Comparison of ENCODE assay signal across 20 mouse cellular contexts in the genomic region with DNA sequence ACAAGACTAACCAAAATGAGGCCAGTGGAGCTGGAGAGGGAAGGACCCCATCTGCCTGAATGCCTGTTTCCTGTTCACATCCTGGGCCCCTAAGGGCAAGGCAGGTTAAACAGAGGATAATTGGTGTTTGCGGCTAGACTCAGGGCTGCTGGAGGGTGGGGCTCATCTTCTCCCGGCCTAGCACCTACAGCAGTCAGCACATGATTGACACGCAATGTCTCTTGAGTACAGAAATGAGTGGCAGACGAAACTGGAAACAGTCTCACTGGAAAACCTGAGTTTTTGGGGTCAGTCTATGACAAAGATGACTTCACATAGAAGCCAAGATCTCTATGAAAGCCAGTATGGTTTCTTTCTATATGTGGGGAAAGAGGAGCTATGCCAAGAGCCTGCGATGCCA.
A peak's percentile ranks its signal among the peaks of the same experiment; 100 is the strongest.
DNase-seq lines count a peak whose midpoint lies in the region; ATAC-seq and TF ChIP-seq lines count a peak whose summit lies in the region.
"Had no signal": no experiment of that assay in that cellular context is flagged by ENCODE, and none has a peak within 500 bp of the region (broad histone marks: within the 10 kb centered on the region; RNA-seq: fewer than 3 reads in every experiment).

No protein-coding gene starts in this region.

- TF ChIP-seq CTCF in heart, adult 2 months (IDR thresholded peaks at IDR 0.05) = no peak

- H3K9ac ChIP-seq in heart, embryonic 12.5 days = no peak overlapping the region
- H3K9ac ChIP-seq in heart, adult 2 months (ENCODE audit: low read depth, low read length) = no peak overlapping the region
- no peak overlapping the region for H3K9ac ChIP-seq in midbrain, embryonic 16.5 days (ENCODE audit: low read depth, low read length)
- H3K9ac ChIP-seq: embryonic facial prominence, embryonic 15.5 days; forebrain, embryonic 12.5 days; hindbrain, embryonic 14.5 days; liver, embryonic 13.5 days had no signal

- no peak for TF ChIP-seq EP300 in heart, adult 2 months (IDR thresholded peaks at IDR 0.05; ENCODE audit: insufficient read depth, low read depth, low read length)

- peaks cover 26% of the 10 kb centered on the region; the same call in 1 of the 2 replicates for H3K27me3 ChIP-seq in heart, embryonic 12.5 days (replicated peaks)
- H3K27me3 ChIP-seq in heart, adult 2 months (ENCODE audit: control insufficient read depth, insufficient read depth, low read length) = no peaks in the 10 kb centered on the region
- peaks cover 22% of the 10 kb centered on the region for H3K27me3 ChIP-seq in midbrain, embryonic 10.5 days (ENCODE audit: low read depth, poor library complexity, severe bottlenecking)
- no peaks in the 10 kb centered on the region for H3K27me3 ChIP-seq in midbrain, embryonic 16.5 days (ENCODE audit: control insufficient read depth, insufficient read depth, low read depth, low read length)
- H3K27me3 ChIP-seq in myocyte (ENCODE audit: control insufficient read depth, insufficient read depth, insufficient read length) = no peaks in the 10 kb centered on the region
- H3K27me3 ChIP-seq: embryonic facial prominence, embryonic 15.5 days; forebrain, embryonic 12.5 days; liver, embryonic 13.5 days had no signal

- DNase-seq in CD4-positive, CD25-positive, alpha-beta regulatory T cell, adult 2 months (ENCODE audit: low read depth, low spot score) = peak; percentile 34
- DNase-seq in heart, adult 2 months = no peak
- no peak for DNase-seq in midbrain, embryonic 10.5 days (ENCODE audit: low spot score)
- DNase-seq: kidney, adult 18-20 months; kidney, postnatal 36 days; layer of hippocampus, postnatal 36 days; left cerebral cortex, postnatal 4 days; liver, embryonic 13.5 days; lung, postnatal 4 days; midbrain, embryonic 14.5 days; spleen, adult 18-20 months had no signal

- H3K4me3 ChIP-seq in heart, embryonic 12.5 days = no peak overlapping the region
- no peak overlapping the region for H3K4me3 ChIP-seq in heart, adult 2 months
- no peak overlapping the region for H3K4me3 ChIP-seq in midbrain, embryonic 10.5 days
- no peak overlapping the region for H3K4me3 ChIP-seq in midbrain, embryonic 16.5 days (ENCODE audit: low read depth, low read length)
- no peak overlapping the region for H3K4me3 ChIP-seq in myocyte
- H3K4me3 ChIP-seq: embryonic facial prominence, embryonic 10.5 days; embryonic facial prominence, embryonic 15.5 days; forebrain, embryonic 12.5 days; liver, embryonic 13.5 days had no signal

- WGBS in heart, embryonic 12.5 days = 79% methylated on average over 5 of the region's 5 CpGs
- WGBS in heart, adult 2 months = 83% methylated on average over 5 of the region's 5 CpGs
- 88% methylated on average over 5 of the region's 5 CpGs for WGBS in midbrain, embryonic 10.5 days
- WGBS in midbrain, embryonic 16.5 days = 78% methylated on average over 5 of the region's 5 CpGs

- H3K79me2 ChIP-seq in heart, adult 2 months (replicated peaks; ENCODE audit: control insufficient read depth, insufficient read depth, low read length) = no peaks in the 10 kb centered on the region
- H3K79me2 ChIP-seq in myocyte (ENCODE audit: control insufficient read depth, insufficient read depth) = no peaks in the 10 kb centered on the region

- H3K36me3 ChIP-seq in heart, embryonic 12.5 days = no peaks in the 10 kb centered on the region
- no peaks in the 10 kb centered on the region for H3K36me3 ChIP-seq in heart, adult 2 months (ENCODE audit: control insufficient read depth, insufficient read depth, low read length)
- no peaks in the 10 kb centered on the region for H3K36me3 ChIP-seq in midbrain, embryonic 10.5 days
- no peaks in the 10 kb centered on the region for H3K36me3 ChIP-seq in midbrain, embryonic 16.5 days (ENCODE audit: control insufficient read depth, insufficient read depth, low read length)
- H3K36me3 ChIP-seq in myocyte (ENCODE audit: control insufficient read depth, insufficient read depth) = no peaks in the 10 kb centered on the region
- H3K36me3 ChIP-seq: embryonic facial prominence, embryonic 10.5 days; embryonic facial prominence, embryonic 15.5 days; forebrain, embryonic 12.5 days; liver, embryonic 13.5 days had no signal

- no peak overlapping the region for H3ac ChIP-seq in myocyte (ENCODE audit: control insufficient read depth, insufficient read length)

- H3K4me1 ChIP-seq in heart, embryonic 12.5 days (replicated peaks) = peaks cover 26% of the 10 kb centered on the region
- peaks cover 3% of the 10 kb centered on the region; the same call in 1 of the 2 replicates for H3K4me1 ChIP-seq in heart, adult 2 months (ENCODE audit: control insufficient read depth, insufficient read depth, low read length)
- peaks cover 49% of the 10 kb centered on the region for H3K4me1 ChIP-seq in midbrain, embryonic 10.5 days
- H3K4me1 ChIP-seq in midbrain, embryonic 16.5 days (ENCODE audit: control insufficient read depth, insufficient read depth, low read length) = peaks cover 23% of the 10 kb centered on the region

- no peak for TF ChIP-seq POLR2A in heart, adult 2 months (IDR thresholded peaks at IDR 0.05; ENCODE audit: insufficient read depth, low read depth, low read length)
- no peak for TF ChIP-seq POLR2A in myocyte (IDR thresholded peaks at IDR 0.05; ENCODE audit: insufficient read length, low read depth)

- H3K4me2 ChIP-seq in heart, embryonic 12.5 days = peak overlapping the region; percentile 67
- H3K4me2 ChIP-seq in midbrain, embryonic 16.5 days (ENCODE audit: low read length) = no peak overlapping the region
- H3K4me2 ChIP-seq in myocyte (ENCODE audit: low read depth) = peak overlapping the region; percentile 68
- H3K4me2 ChIP-seq: forebrain, embryonic 12.5 days had no signal

- intact Hi-C loops in heart, adult 2 months (cut with DNase I) = loop anchor here (5.0 kb wide), 1 partner anchor 191 kb away; no protein-coding TSS in a partner anchor

- H3K27ac ChIP-seq in heart, embryonic 12.5 days (ENCODE audit: poor library complexity, severe bottlenecking) = no peak overlapping the region
- no peak overlapping the region for H3K27ac ChIP-seq in heart, adult 2 months
- H3K27ac ChIP-seq in midbrain, embryonic 10.5 days (replicated peaks) = peak overlapping the region; percentile 83
- H3K27ac ChIP-seq in midbrain, embryonic 16.5 days (ENCODE audit: low read length) = no peak overlapping the region
- H3K27ac ChIP-seq: embryonic facial prominence, embryonic 10.5 days; embryonic facial prominence, embryonic 15.5 days; hindbrain, embryonic 14.5 days; liver, embryonic 13.5 days had no signal

- ATAC-seq in CD4-positive, CD25-positive, alpha-beta regulatory T cell, adult 4 months = no peak
- ATAC-seq in heart, embryonic 12.5 days (ENCODE audit: insufficient number of reproducible peaks, low FRiP score) = no peak
- ATAC-seq in midbrain, embryonic 16.5 days = no peak
- ATAC-seq in megakaryocyte, adult 5-6 weeks (ENCODE audit: poor library complexity, severe bottlenecking) = no peak

- H3K9me3 ChIP-seq in heart, embryonic 12.5 days (replicated peaks) = 0 out of 2 replicates have a peak, but pooled peaks cover 3% of the 10 kb centered on the region
- H3K9me3 ChIP-seq in midbrain, embryonic 10.5 days (replicated peaks) = peaks cover 11% of the 10 kb centered on the region; the same call in 1 of the 2 replicates
- H3K9me3 ChIP-seq in midbrain, embryonic 16.5 days (replicated peaks; ENCODE audit: control insufficient read depth, low read length, poor library complexity, severe bottlenecking) = 0 out of 2 replicates have a peak, but pooled peaks cover 4% of the 10 kb centered on the region
- H3K9me3 ChIP-seq: embryonic facial prominence, embryonic 15.5 days; forebrain, embryonic 12.5 days; liver, embryonic 13.5 days had no signal

TF ChIP-seq in myocyte, 11 proteins besides CTCF, POLR2A, EP300 and RAD21:
- TF ChIP-seq REST (IDR thresholded peaks at IDR 0.05; ENCODE audit: insufficient read depth, insufficient read length) (no peak), TCF12 (IDR thresholded peaks at IDR 0.05; ENCODE audit: insufficient read depth, poor library complexity, severe bottlenecking) (no peak), POLR2AphosphoS2 (IDR thresholded peaks at IDR 0.05; ENCODE audit: insufficient read length, low read depth) (no peak), E2F4 (IDR thresholded peaks at IDR 0.05; ENCODE audit: insufficient read depth) (no peak), USF1 (IDR thresholded peaks at IDR 0.05; ENCODE audit: low read depth) (no peak), TCF3 (IDR thresholded peaks at IDR 0.05; ENCODE audit: insufficient read length, low read depth) (no peak)
